Mouse (Mus musculus) left cerebral cortex, adult 9 months (tissue): Measurements from ENCODE around the gene Opn4.

Experiments
- DNase-seq, 2 experiments: peaks; one replicate each; pipeline ENCODE4 v3.0.0; 2022; ENCODE audit warnings: low spot score in 2 of 2

The Opn4 gene

DNA sequence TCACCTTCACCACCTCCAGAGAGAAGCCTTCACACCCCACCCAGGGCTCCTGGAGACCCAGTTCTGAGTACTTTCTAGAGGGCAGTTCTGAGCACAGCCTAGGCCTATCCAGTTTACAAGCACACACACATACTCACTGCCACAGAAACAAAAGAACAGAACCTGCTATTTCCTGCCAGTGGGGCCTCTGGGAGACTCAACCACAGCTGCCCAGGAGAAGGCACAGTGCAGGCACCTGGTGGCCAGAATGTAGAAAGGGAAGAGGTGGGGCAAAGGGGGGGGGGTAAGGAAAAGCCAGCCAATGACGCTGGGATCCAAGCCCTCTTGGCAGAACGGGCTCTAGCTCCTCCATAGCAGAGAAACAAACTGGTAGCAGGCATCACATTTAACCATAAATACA, 37.5 kb downstream of the Opn4 start:
- no peak for DNase-seq

DNA sequence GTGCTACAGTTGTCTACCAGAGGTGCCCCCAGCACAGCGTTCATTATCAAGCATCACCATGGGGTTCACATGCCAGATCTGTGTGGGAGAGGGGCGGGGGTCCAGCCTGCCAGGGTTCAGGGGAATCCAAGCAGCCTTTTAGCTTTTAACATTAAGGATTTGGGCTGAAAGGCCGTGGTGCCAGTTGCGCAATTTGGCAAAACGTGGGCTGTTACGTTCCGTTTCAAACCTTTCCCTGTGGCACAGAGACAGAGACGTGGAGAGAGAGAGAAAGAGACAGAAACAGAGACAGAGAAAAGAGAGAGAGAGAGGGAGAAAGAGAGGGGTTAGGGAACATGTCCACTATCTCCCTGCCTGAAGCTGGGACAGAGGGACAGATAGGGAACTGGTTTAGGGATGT, 38.3 kb downstream of the Opn4 start:
- no peak for DNase-seq

DNA sequence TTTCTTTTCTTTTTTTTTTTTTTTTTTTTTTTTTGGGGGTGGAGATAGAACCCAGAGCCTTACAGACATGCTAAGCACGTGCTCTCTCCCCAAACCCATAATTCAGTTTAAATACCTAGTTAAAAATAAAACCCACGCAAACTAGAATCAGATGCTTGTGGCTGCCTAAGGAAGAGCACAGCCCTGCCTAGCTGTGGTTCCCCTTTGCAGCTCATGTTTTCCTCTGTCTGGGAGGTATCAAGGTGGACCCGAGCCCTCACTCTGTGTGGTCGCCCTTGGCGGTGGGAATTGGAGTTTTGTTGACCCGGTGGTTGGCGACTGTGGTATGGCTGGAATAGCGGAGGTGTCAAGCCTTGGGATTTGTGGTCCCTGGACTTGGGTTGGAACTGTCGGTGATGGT, 41.0 kb downstream of the Opn4 start:
- DNase-seq: no peak

DNA sequence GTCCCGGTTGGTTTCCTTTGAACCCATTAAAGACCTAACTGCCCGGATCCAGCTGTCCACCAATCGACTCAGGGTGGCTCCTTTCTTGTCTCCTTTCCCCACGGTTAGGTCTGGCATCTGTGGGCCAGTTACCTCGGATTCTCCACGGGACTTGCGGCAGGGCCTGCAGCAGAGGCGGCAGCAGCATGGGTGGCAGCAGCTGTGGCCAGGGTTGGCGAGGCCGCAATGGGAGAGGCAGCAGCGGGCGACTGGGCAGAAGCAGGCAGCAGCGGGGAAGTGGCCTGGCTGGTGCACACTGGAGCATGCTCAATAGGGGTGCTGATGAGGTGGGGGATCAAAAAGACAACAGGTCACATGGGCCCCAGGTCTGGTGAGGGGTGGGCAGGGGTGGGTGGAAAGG, 44.7 kb downstream of the Opn4 start:
- no peak for DNase-seq

DNA sequence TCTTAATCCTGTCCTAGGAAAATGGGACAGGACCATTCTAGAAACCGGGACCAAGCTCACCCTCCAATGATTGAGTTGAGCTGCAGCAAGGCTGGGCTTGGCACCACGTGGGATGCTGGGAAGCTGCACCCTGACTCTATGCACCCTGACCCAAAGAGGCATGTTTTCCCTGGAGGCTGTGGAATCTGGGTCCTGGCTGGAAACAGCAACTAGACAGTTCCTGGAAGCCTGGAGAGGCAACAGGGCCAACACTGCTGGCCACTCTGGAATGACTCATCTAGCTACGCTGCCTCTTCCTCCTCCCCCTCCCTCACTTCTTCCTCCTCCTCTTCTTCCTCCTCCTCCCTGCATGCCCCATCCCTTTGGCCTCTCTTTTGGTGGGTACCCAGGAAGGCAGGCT, 45.9 kb downstream of the Opn4 start:
- DNase-seq: no peak

DNA sequence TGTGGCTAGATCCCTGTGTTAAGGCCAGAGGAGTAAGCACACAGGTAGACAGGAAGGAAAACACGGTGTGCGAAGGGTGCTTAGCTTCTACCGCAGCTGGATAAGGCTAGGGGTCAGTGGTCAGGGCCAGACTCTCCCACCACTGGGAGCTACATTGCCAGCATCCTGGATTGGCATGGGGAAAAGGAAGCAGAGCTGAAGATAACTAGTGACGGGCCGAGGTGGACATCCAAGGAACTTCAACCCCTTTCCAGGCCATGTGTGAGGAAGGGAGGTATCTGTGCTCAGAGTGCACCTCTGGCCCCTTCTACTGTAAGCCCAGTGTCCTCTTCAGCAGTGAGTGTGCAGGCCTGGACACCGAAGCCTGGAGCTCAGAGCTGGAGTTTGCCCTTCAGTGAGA, 46.5 kb downstream of the Opn4 start:
- DNase-seq: no peak

DNA sequence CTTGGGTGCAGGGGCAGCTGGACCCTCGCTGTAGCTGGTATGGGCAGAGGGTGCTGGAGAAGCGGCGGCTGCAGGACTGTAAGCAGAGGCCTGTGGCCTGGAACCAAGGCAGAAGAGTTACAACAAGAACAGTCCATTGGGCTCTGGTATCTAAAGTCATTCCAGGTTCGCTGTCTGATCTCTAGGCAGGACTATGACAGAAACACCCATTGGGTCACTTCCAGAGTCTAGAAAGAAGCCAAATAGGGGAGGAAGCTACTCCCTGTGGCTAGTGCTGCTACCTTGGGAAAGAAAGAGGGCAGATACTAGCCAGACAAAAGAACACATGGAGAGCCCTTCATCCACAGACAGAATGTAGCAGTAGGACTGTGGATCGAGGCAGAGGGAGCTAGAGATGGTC, 47.7 kb downstream of the Opn4 start:
- DNase-seq: no peak

DNA sequence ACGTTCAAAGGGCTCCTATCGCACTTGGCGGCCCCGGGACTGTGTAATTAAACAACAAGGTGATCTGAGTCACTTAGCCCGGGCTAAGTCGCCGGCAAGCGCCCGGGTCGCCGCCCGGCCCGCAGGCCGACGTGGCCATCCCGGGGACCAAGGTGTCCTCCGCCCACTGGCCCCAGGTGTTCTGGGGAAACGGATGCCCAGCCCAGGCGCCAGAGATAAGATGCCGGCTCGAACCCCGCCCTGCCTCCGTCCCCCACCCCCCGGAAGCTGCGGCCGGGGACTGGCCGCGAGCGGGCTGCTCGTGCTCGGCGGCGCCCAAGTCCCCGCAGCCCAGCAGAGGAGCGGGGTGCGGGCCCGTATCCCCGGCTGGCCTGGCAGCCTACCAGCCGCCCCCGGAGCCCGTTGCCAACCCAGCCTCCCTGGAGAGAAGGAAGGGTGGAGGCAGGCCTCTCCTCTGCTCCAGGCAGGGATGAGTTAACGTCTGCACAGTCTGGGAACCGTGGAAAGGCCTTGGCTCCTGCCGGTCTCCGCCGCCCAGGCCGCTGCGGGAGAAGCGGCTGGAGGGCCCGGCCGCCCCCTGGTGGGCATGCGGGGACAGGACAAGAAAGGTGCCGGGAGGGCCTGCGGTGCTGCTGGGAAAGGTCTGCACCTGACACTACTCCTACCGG, 50.8 kb downstream of the Opn4 start:
- peak; percentile 52 to 76 for DNase-seq

DNA sequence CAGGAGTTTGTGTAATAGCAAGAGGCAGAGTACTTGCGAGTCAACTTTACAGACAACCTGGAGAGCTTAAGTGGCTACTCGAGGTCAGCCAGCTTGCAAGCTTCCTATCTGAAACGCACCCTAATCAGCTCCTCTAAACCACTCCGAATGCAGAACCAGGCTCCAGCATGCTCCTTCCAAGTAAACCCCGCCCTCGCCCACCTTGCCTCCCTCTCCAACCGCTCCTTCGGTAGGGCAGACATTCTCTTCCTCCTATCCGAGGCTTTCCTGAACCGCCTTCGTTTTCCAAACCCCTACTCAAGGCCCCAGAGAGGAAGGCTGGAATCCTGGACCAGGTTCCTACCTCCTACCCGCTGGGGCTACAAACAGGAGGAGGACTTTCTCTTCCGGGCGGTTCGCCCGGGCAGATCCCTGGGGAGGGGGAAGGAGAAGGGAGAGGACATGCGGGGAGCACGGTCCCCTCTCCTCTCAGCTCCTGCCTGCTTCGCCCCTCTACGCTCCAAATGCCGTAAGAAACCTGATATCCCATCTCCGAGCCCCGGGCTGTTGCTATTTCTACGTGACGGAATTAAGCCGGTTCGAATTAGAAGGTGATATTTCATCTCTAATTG, 51.4 kb downstream of the Opn4 start:
- peak in 1 of 2 experiments; percentile 66 for DNase-seq

DNA sequence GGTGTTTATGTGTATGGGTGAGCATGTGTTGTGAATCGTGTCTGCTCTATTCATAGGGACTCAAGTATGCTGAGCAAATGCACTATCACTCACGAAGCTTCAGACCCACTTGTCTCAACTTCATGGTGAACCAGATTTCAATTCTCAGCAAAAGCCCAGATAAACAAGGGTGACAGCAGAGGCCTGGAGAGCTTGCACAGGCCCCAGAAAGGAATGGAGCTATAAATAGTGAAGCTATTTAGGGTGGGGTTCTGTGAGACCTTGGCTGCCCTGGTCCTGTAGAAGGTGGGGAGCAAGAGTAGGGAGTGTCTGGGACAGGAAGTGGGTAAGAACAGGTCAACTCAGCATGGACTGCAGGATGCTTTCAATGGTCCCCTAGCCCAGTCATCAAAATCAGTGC, 55.4 kb downstream of the Opn4 start:
- DNase-seq: no peak

DNA sequence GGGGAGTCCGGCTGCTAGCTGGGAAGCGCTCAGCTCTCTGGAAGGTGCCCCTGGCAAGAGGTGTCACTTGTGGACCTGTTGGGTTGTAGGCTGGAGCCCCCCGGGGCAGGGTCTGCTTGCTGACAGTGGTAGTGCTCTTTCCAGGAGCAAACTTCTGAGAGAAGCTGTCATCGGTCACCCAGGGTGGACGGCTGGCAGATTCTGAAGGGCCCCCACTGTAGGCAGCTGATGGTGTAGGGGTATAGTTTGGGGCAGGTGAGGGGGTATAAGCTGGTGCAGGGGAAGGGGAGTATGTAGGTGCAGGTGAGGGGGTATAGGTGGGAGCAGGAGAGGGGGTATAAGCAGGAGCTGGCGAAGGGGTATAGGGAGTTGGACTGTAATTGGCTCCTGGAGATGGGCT, 55.9 kb downstream of the Opn4 start:
- no peak for DNase-seq

DNA sequence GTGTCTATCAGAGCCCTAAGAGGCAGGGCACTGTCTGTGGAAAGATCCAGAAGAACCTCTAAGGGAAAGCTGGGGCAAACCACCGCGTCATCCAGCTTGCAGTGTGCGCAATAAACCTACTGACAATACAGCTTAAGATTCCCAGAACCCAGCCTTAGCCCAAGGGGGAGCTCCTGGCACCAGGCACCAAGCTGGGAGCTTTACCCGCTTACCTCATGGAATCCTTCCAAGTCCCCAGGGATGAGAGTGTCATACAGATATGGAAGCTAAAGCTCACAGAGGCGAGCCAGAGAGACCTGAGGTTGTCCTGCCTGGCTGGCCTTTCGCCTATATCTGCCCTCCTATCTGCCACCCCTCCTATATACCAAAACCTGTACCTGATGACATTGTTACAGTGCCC, 56.3 kb downstream of the Opn4 start:
- no peak for DNase-seq

DNA sequence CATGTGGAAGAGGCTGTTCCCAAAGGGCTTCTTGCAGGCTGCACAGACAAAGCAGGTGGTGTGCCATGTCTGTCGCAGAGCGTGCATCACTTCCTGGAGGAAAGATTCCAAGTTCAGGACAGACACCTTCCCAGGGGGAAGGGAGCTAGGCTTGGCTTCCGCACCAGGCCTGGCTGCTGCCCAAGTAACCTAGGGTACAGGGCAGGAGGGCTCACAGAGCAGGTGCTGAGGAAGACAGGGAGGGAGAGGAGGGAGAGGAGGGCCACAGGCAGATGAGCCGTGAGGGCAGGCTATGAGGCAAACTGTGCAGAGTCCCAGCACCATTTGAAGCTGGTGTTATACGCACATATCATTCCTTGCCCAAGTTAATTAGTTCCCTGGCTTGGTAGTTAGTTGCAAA, 58.0 kb downstream of the Opn4 start:
- no peak for DNase-seq

DNA sequence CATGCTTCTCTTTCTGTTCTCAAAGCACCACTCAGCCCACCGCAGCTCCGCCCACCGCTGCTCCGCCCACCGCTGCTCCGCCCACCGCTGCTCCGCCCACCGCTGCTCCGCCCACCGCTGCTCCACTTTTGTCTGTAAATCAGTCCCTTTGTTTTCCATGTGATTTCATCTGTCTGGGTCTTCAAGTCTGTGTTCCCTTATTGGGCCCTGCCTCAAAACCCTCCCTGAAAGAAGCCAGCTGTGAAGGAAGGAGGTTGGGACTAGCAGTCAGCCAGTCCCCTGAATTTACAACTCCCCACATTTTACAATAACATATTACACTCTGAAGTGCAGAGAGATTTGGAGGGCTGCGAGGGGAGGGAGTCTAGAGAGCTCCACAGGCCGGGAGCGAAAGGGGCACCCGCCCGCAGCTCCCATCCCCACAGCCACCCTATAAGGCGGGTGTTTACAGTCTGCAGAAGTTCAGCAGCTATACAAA, 59.2 kb downstream of the Opn4 start:
- DNase-seq: no peak
